Mouse (Mus musculus) ES-CJ7 (cell line): ENCODE measurements around the gene Rfx8.

Source experiments
- DNase-seq: peaks from one replicate; pipeline ENCODE4 v3.0.0; 2011; ENCODE audit warnings: low read depth, low spot score

Gene Rfx8

GRCm38 (mm10) chr1:39649691-39650434, 70.9 kb downstream of the Rfx8 start:
- DNase-seq = peak; percentile 55

- DNase-seq = no peak
Measured at GRCm38 (mm10) chr1:39648584-39648983, 72.2 kb downstream of the Rfx8 start.

GRCm38 (mm10) chr1:39645905-39646759, 74.7 kb downstream of the Rfx8 start:
- no peak for DNase-seq

- DNase-seq = no peak
Measured at GRCm38 (mm10) chr1:39644333-39644732, 76.5 kb downstream of the Rfx8 start.

GRCm38 (mm10) chr1:39641667-39642066, 79.1 kb downstream of the Rfx8 start:
- peak; percentile 66 for DNase-seq

GRCm38 (mm10) chr1:39637139-39637538, 83.7 kb downstream of the Rfx8 start:
- no peak for DNase-seq

GRCm38 (mm10) chr1:39636660-39637059, 84.1 kb downstream of the Rfx8 start:
- DNase-seq = peak; percentile 31

GRCm38 (mm10) chr1:39636196-39636595, 84.6 kb downstream of the Rfx8 start:
- no peak for DNase-seq

GRCm38 (mm10) chr1:39628606-39629005, 92.2 kb downstream of the Rfx8 start:
- no peak for DNase-seq

GRCm38 (mm10) chr1:39625491-39625890, 95.3 kb downstream of the Rfx8 start:
- DNase-seq = no peak

- no peak for DNase-seq
Measured at GRCm38 (mm10) chr1:39623729-39624128, 97.1 kb downstream of the Rfx8 start.

GRCm38 (mm10) chr1:39623106-39623505, 97.7 kb downstream of the Rfx8 start:
- DNase-seq = no peak

GRCm38 (mm10) chr1:39618524-39618923, 102.3 kb downstream of the Rfx8 start:
- no peak for DNase-seq

- no peak for DNase-seq
Measured at GRCm38 (mm10) chr1:39615526-39615925, 105.3 kb downstream of the Rfx8 start.
